Mouse (Mus musculus): ENCODE measurements around the gene Taok3.

DNA sequence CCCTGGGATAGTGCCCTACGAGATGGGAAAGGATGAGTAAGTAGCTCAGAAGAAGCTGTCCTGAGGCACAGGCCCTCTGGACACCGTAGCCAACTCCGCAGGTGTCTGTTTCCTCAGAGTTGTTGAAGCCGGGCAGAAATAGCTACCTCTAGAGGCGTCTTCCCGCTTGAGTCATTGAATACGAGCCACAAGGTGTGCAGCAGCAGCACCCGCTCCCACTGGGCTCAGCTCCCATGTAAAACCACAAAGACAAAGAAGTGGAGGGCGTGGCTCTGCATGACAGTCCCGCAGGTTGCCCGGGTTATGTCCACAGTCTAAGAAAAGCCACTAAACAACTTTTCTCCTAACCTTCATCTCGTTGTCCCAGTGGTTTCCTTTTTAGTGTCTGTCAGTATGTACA is 111.1 kb downstream of the Taok3 start:
- no peak for TF ChIP-seq CTCF (IDR thresholded peaks at IDR 0.05)
- TF ChIP-seq EP300 (IDR thresholded peaks at IDR 0.05; ENCODE audit: insufficient read depth, low read depth, low read length) = no peak
